Mouse (Mus musculus): ENCODE results near the gene Mt1.

Gene Mt1

DNA sequence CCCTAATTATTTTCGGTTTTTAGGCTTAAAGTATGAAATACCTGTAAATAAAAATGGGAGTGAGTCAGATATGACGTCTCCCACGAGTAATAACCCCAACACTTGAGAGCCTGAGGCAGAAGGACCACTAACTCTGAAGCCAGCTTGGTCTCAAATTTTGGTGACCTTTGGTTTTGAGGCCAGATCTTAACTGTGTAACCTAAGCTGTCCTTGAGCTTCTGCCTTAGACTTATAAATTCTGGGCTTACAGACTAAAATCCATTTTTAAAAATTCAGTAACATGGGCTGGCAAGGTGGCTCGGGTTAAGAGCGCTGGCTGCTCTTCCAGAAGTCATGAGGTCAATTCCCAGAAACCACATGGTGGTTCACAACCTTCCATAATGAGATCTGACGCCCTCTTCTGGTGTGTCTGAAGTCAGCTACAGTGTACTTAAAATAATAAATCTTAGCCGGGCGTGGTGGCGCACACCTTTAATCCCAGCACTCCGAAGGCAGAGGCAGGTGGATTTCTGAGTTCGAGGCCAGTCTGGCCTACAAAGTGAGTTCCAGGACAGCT is 5.0 kb upstream of the Mt1 start:
- DNase-seq = no peak

- no peak for DNase-seq
Observed at GRCm38 (mm10) chr8:94174619-94175213, 4.2 kb upstream of the Mt1 start.

GRCm38 (mm10) chr8:94177716-94178390 is 1.0 kb upstream of the Mt1 start:
- DNase-seq = no peak

GRCm38 (mm10) chr8:94179713-94180560 is 1.1 kb downstream of the Mt1 start:
- DNase-seq = no peak

GRCm38 (mm10) chr8:94180561-94180908 is 1.7 kb downstream of the Mt1 start:
- no peak for DNase-seq

DNA sequence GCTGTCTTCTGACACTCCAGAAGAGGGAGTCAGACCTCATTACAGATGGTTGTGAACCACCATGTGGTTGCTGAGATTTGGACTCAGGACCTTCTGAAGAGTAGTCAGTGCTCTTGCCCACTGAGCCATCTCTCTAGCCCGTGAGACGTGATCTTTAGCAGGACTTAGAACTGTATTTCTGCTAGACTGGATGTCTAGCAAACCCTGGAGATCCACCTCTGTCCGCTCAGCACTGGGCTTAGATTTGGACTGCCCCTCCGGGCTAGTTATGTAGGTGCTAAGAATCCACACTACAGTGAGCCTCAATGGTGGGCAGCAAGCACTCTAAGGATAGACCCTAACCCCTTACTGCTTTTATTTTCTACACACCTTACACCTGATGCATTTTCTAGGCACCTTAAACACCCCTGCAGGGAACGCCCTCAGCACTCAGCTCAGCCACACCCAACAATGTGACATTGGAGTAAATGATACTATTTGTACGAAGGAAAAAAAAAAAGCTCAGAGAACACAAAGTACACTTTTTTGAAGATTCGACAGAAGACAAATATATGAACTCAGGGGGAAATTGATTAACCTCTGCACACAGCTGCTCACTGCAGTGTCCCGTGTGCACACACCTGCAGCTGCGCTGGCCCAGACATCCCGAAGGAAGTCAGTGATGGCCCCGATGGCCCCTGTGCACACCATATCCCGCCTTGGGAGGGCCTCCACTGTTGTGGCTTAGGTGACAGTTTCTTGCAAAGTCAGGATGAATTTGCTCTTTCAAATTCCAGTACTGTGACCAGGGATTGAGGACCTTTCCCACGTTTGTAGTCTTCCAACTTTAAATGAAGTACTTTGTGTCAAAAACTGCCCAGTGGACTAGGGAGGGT is 3.4 kb downstream of the Mt1 start:
- no peak for DNase-seq

DNA sequence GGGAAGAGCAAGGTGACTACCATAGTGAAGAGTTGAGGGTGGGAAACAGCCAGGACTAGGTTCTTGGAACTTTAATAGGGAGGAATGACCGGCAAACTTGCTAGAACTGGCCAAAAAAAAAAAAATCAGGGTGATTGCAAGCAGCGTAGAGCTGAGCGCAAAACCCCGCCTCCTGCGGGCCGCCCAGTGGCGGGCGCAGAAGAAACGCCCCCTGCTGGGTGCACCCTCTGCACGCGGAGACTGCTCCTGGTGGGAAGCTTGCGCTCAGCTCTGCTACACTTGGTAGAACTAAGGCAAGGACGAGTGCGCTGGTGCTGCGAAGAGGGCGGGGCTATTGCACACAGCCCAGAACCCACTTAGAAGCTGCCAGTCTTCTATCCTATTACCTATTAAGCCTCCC is 4.2 kb downstream of the Mt1 start:
- peak; percentile 41 for DNase-seq

- DNase-seq = no peak
Observed at GRCm38 (mm10) chr8:94184357-94184843, 5.5 kb downstream of the Mt1 start.

DNA sequence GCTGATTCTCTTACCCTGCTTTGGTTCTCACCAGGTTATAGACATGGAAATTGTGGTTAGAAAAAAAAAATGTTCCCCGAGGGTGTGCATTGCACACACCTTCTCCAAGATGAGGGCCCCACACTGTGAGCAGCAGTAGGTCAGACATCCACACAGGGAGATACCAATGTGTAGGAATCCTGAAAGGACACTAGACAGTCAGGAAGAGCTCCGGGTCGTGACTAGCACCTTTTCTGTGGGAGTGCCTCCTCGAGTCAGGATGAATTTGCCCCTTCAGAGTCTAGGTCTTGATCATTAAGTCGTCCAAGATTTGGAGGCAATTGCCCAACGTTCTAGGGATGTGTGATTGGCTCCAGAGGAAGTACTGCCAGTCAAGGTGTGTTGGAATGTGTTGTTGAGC is 6.9 kb downstream of the Mt1 start:
- DNase-seq = no peak

DNA sequence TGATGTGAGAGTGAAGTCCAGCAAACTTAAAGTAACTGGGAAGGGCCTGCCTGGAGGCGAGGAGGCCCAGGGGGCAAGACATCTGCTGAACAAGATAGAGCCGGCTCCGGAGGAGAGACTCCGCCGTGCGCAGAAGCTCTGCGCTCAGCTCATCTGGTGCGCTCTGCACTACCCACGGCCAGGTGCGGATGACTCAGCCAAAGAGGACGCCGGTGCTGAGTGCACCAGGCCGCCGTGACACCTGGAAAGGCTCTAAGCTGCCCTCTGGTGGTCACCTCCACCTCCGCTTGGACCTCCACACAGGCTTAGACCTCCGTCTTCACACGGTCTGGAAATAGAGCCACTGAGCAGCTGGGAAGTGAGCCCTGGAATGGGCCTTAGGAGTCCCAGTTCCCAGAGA is 7.7 kb downstream of the Mt1 start:
- peak; percentile 75 for DNase-seq

GRCm38 (mm10) chr8:94187290-94188002 is 8.6 kb downstream of the Mt1 start:
- no peak for DNase-seq

DNA sequence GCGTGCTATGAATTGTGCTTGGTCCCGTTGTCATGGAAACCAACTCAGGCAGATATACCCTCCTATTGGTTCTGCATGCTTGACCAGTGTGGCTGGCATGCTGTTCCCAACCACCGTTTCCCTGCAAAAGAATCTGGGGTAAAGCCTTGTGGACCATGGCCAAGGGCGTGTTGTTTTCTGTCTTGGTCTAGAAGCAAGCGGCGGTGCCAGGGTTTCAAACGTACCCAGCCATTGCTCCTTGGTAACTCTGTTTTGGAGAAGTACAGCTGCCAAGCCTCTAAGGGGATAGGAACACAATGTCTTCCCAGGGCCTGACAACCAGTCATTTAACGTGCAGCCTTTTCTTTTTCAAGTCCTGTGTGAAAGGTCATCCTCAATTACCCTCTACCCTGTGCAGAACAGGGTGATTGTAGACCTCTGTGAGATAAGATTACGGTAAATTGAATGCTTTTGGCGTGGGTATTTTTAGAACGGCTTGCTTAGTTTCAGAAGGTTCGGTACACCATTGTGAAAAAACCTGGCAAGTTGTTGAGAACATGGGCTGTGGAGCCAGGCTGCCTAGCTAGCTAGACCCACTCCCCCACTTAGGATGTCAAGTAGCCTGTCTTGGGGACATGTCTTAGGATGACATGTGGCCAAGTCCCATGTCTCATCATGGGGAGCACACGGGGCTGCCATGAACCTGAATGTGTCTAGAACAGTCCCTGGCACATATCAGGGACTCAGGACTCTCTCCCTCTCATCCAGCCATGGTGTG is 10.6 kb downstream of the Mt1 start:
- peak; percentile 57 for DNase-seq

DNA sequence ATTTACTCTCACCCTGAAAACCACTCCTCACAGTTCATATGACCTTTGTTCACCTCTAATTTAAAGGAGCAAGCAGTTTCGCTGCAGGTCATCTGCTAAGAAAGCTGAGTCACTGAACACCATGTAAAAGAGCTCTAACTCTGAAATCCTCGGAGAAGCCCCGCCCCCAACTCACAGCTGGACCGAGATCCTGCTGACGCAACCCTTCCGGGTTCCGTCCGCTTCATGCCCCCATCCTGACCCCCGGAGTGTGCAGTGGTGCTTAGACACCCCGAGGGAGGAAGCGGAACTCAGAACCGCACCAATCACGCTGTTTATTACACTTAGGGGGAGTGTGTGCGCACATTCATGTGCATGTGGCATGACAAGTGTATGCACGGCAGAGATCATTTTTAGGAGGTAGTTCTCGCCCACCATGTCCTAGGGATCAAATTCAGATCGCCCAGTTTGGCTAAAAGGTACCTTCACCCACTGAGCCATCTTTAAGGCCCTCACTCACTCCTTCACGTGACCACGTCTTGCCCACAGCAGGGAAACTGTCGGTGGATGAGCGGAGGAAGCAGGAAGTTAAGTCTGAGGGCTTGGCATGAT is 12.3 kb downstream of the Mt1 start:
- DNase-seq = no peak

GRCm38 (mm10) chr8:94192926-94193325 is 14.0 kb downstream of the Mt1 start:
- no peak for DNase-seq

DNA sequence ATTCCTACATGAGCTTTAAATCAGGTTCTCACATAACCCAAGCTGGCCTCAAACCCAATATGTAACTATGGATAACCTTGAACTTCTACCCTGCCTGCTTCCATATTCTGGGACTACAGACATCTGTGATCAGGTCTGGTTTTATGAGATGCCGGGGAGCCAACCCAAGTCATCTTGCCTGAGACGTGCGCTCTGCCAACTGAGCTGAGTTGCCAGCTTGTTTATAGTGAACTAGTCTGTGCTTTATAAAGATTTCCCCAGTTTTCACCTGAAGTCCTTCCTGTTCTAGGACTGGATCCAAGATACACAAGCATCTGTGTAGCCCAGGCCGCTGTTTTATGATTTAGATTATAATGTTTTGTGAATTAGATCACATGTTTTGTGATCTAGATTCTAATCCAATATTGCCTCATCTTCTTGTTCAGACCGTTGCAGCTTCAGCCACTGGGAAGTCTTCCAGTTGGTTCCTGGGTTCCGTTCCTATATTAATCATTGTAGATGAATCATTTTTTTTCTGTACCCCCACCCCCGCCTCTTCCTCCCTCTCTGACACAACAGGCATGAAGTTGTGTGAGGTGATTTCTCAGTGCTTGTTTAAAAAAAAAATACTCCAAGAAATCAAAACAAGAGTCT is 15.8 kb downstream of the Mt1 start:
- DNase-seq = no peak

DNA sequence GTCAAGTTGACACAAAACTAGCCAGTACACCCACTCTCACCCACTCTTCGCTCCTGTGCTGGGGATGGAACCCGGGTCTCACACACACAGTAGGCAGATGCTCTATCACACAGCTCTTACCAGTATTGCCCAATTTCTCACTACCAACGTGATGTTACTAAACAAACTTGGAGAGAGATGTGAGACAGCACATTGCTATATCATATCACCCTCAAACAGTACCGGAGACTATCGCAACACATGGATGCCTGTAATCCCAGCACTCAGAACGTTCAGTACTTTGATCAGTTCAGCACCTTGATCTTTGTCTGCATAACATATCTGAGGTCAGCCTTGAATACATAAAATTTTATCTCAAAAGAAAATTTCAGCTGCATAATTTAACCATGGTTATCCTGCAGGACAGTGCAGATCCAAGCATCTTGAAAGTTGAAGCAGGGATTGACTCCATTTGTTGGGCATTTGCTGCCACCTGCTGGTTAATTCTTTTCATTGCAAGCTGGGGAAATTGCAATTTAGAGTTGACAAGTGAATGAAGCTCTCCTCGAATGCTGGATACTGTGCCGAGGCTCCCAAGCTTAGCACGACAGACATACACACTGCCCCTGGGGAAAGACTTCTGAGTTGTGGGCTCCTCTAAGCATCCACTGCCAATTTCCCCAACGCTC is 20.5 kb downstream of the Mt1 start:
- DNase-seq = peak; percentile 51

- DNase-seq = no peak
Observed at GRCm38 (mm10) chr8:94204043-94204442, 25.2 kb downstream of the Mt1 start.

GRCm38 (mm10) chr8:94205736-94206135 is 26.9 kb downstream of the Mt1 start:
- DNase-seq = peak; percentile 68

DNA sequence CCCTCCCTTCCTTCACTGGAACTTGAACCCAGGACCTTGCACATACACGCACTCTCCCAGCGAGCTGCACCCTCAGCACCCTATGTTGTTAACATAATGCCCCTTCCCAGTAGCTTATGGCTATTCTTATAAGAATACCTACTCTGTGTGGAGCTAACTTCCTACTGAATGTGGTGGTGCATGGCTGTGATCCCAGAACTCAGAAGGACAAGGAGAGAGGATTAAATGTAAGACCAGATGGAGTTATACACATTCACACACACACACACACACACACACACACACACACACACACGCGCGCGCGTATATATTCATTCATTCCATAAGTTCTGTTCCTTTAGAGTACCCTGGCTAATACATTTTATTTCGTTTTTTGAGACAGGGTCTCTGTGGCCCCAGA is 27.4 kb downstream of the Mt1 start:
- no peak for DNase-seq

DNA sequence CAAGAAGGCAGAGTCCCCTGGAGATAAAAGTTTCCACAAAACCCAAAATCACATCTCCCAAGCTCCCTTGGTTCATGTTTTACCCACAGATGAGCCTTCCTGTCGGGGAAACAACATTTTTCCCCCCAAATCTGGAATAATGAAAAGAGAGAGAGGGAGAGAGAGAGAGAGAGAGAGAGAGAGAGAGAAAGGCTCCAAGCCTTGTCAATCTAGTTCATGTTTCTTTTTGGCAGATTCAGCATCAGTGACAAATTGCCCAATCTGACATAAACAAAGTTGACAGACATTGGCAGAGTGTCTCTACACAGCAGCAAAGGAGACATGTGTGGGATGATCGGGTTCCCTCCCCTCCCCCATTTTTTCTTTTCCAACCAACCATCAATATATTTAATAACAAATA is 28.6 kb downstream of the Mt1 start:
- DNase-seq = no peak

Measured in cerebellum, adult 9-11 months (tissue).